Mouse (Mus musculus) testis, adult 2 months (tissue): ENCODE results near the gene Rbm12.

Experiments used
- CTCF ChIP-seq: fragments of 200-500 bp; IDR thresholded peaks from 2 replicates; pipeline ENCODE4 v1.5.1; 2012; ENCODE audit warnings: low read depth, mild to moderate bottlenecking, inconsistent platforms, low read length, moderate library complexity; ENCODE audit not compliant: control insufficient read depth, insufficient read depth, insufficient replicate concordance
- POLR2A ChIP-seq: fragments of 200-500 bp; IDR thresholded peaks from 2 replicates; pipeline ENCODE4 v1.6.1; 2012; ENCODE audit warnings: low read depth, mild to moderate bottlenecking, inconsistent platforms, low read length, moderate library complexity; ENCODE audit not compliant: control insufficient read depth

- no peak for TF ChIP-seq CTCF
- TF ChIP-seq POLR2A: no peak
These were observed 38.1 kb downstream of the Rbm12 start for GRCm38 (mm10) chr2:156073725-156074124.
